Mouse (Mus musculus): ENCODE results near the gene Qk.

GRCm38 (mm10) chr17:10329461-10329860, 9.8 kb upstream of the Qk start:
- TF ChIP-seq CTCF (IDR thresholded peaks at IDR 0.05; ENCODE audit: borderline replicate concordance, insufficient read depth, low read length) = no peak
- TF ChIP-seq POLR2A (IDR thresholded peaks at IDR 0.05; ENCODE audit: low read depth, low read length) = no peak
